Comparison of ENCODE assay signal across 8 mouse cellular contexts in the genomic region with DNA sequence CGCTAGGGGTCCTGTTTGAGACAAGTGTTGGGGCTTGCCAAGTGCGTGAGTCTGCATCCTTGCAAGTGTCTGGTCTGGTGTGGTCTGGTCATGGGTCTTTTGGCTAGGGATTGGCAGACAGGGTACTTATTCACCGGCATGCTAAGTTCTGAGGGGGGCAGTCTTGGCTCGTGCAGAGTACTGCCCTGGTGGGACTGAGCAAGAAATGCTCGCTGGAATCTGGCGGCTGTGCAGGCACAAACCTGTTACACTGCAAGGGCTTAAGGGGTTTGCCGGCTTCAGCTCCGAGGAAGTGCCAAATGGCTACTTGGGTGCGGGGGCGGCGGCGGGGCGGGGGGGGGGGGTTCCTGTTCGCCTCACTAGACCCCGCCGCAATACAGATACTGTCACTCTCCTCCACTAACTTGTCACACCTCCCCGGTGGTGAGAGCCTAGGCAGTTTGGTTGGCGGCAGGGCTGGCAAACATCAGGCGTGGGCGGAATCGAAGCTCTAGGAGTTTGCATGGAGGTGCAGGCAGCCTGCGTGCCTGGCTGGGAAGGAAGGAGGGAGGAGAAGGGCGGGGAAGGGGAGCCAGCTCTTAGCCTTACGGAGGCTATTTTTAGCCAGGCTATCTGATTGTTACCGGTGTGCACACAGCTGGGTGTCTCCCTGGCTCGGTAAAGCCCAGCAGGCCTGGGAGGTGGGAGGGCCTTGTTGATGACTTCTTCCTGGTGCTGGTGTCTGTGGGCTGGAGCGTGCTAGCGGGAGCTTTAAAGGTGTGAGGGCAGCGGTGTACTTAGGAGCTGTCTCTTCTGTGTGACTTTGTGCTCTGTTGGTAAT. TPM values are rescaled to one million over a fixed set of nuclear protein-coding genes. Genes with fewer than 3 reads are reported as not detected.
DNase-seq lines count a peak whose midpoint lies in the region; ATAC-seq and TF ChIP-seq lines count a peak whose summit lies in the region.

No protein-coding gene starts in this region.

- no peak for TF ChIP-seq CTCF in intestine, postnatal 0 days (IDR thresholded peaks at IDR 0.05; ENCODE audit: low read depth)

- H3K9ac ChIP-seq in intestine, postnatal 0 days (ENCODE audit: low read depth, low read length): 0 out of 2 replicates have a peak overlapping the region, but pooled peaks have one; percentile 37
- H3K9ac ChIP-seq in midbrain, embryonic 12.5 days (replicated peaks): peak overlapping the region; percentile 46

- no peak overlapping the region; the same call in 1 of the 2 replicates for H3K27ac ChIP-seq in intestine, postnatal 0 days (ENCODE audit: low read depth, low read length)
- peak overlapping the region; percentile 76 for H3K27ac ChIP-seq in limb, embryonic 10.5 days
- H3K27ac ChIP-seq in midbrain, embryonic 12.5 days (replicated peaks): no peak overlapping the region

- no peaks in the 10 kb centered on the region for H3K9me3 ChIP-seq in intestine, postnatal 0 days (ENCODE audit: control insufficient read depth)
- H3K9me3 ChIP-seq in limb, embryonic 10.5 days (replicated peaks): no peaks in the 10 kb centered on the region
- H3K9me3 ChIP-seq in midbrain, embryonic 12.5 days: no peaks in the 10 kb centered on the region

- peak overlapping the region; percentile 34 for H3K4me3 ChIP-seq in intestine, postnatal 0 days (ENCODE audit: low read depth, low read length)
- H3K4me3 ChIP-seq in limb, embryonic 10.5 days: peak overlapping the region; percentile 53
- H3K4me3 ChIP-seq in midbrain, embryonic 12.5 days: peak overlapping the region; percentile 38

- peaks cover 20% of the 10 kb centered on the region for H3K36me3 ChIP-seq in intestine, postnatal 0 days (ENCODE audit: control insufficient read depth, insufficient read depth)
- H3K36me3 ChIP-seq in limb, embryonic 10.5 days: peaks cover 10% of the 10 kb centered on the region
- no peaks in the 10 kb centered on the region; the same call in 1 of the 2 replicates for H3K36me3 ChIP-seq in midbrain, embryonic 12.5 days

- 4% methylated on average over 29 of the region's 29 CpGs for WGBS in intestine, postnatal 0 days
- 2% methylated on average over 24 of the region's 29 CpGs for WGBS in limb, embryonic 10.5 days
- WGBS in midbrain, embryonic 12.5 days: 2% methylated on average over 29 of the region's 29 CpGs

- intact Hi-C loops in gastrocnemius, postnatal 36 days (cut with DNase I): no loop called here

- ATAC-seq in intestine, postnatal 0 days: peak; percentile 82
- peak; percentile 59 for ATAC-seq in midbrain, embryonic 12.5 days (ENCODE audit: low FRiP score, low read depth)

- H3K4me1 ChIP-seq in intestine, postnatal 0 days (replicated peaks; ENCODE audit: control insufficient read depth, insufficient read depth, low read length): peaks cover 13% of the 10 kb centered on the region
- peaks cover 30% of the 10 kb centered on the region for H3K4me1 ChIP-seq in limb, embryonic 10.5 days
- H3K4me1 ChIP-seq in midbrain, embryonic 12.5 days: peaks cover 21% of the 10 kb centered on the region

- peak overlapping the region; percentile 74 for H3K4me2 ChIP-seq in intestine, postnatal 0 days (replicated peaks; ENCODE audit: low read depth)
- peak overlapping the region; percentile 65 for H3K4me2 ChIP-seq in midbrain, embryonic 12.5 days (replicated peaks)

- no peaks in the 10 kb centered on the region for H3K27me3 ChIP-seq in intestine, postnatal 0 days (replicated peaks; ENCODE audit: control insufficient read depth, insufficient read depth, low read length)
- H3K27me3 ChIP-seq in limb, embryonic 10.5 days (ENCODE audit: low read depth, poor library complexity, severe bottlenecking): no peaks in the 10 kb centered on the region; the same call in 1 of the 2 replicates
- peaks cover 15% of the 10 kb centered on the region; the same call in 1 of the 2 replicates for H3K27me3 ChIP-seq in midbrain, embryonic 12.5 days

- peak; percentile 81 for DNase-seq in layer of hippocampus, adult 11-12 months (ENCODE audit: low spot score)
- DNase-seq in layer of hippocampus, adult 9-10 months (ENCODE audit: low spot score): no peak
- peak; percentile 60 for DNase-seq in embryo, embryonic 9.5 days (ENCODE audit: extremely low spot score)
- DNase-seq in gastrocnemius, postnatal 36 days: peak; percentile 29 to 36
- peak; percentile 63 for DNase-seq in limb, embryonic 10.5 days (ENCODE audit: low spot score)
- peak; percentile 42 to 63 for DNase-seq in spleen, postnatal 10 days (ENCODE audit: low spot score in 2 of 2)

RNA-seq across cellular contexts. Expression of a gene that starts 6.4 kb away (rescaled TPM):
- total RNA-seq in gastrocnemius, postnatal 36 days (2021): 10 to 100 TPM; 19.8 to 22.4 TPM
- polyA plus RNA-seq in intestine, postnatal 0 days (2015; fragmentation: Nextera tagmentation; extraction: Ambion mirVana): 2.8 and 2.9 TPM in 2 replicates
- 1.7 and 3.2 TPM in 2 replicates for polyA plus RNA-seq in limb, embryonic 10.5 days (2016; fragmentation: Nextera tagmentation; extraction: Ambion mirVana)
- 5.7 and 5.8 TPM in 2 replicates for polyA plus RNA-seq in midbrain, embryonic 12.5 days (2016; fragmentation: Nextera tagmentation; extraction: Ambion mirVana)

RNA-seq across cellular contexts. Expression of a gene that starts 24.7 kb away (rescaled TPM):
- total RNA-seq in gastrocnemius, postnatal 36 days (2021): 1 to 10 TPM; 1.0 to 1.2 TPM
- 2.9 TPM in 2 replicates for polyA plus RNA-seq in intestine, postnatal 0 days (2015; fragmentation: Nextera tagmentation; extraction: Ambion mirVana)
- 61.3 and 74.0 TPM in 2 replicates for polyA plus RNA-seq in limb, embryonic 10.5 days (2016; fragmentation: Nextera tagmentation; extraction: Ambion mirVana)
- 22.5 and 24.8 TPM in 2 replicates for polyA plus RNA-seq in midbrain, embryonic 12.5 days (2016; fragmentation: Nextera tagmentation; extraction: Ambion mirVana)

RNA-seq across cellular contexts. Expression of a gene that starts 29.8 kb away (rescaled TPM):
- under 1 TPM; 0.54 to 0.81 TPM for total RNA-seq in gastrocnemius, postnatal 36 days (2021)
- 2.1 and 2.2 TPM in 2 replicates for polyA plus RNA-seq in intestine, postnatal 0 days (2015; fragmentation: Nextera tagmentation; extraction: Ambion mirVana)
- 0.73 and 1.2 TPM in 2 replicates for polyA plus RNA-seq in limb, embryonic 10.5 days (2016; fragmentation: Nextera tagmentation; extraction: Ambion mirVana)
- 1.6 and 1.8 TPM in 2 replicates for polyA plus RNA-seq in midbrain, embryonic 12.5 days (2016; fragmentation: Nextera tagmentation; extraction: Ambion mirVana)

RNA-seq across cellular contexts. Expression of a gene that starts 48.1 kb away (rescaled TPM):
- 10 to 100 TPM; 13.2 to 13.8 TPM for total RNA-seq in gastrocnemius, postnatal 36 days (2021)
- polyA plus RNA-seq in intestine, postnatal 0 days (2015; fragmentation: Nextera tagmentation; extraction: Ambion mirVana): 45.8 and 48.7 TPM in 2 replicates
- polyA plus RNA-seq in limb, embryonic 10.5 days (2016; fragmentation: Nextera tagmentation; extraction: Ambion mirVana): 52.1 and 56.2 TPM in 2 replicates
- 77.3 and 77.9 TPM in 2 replicates for polyA plus RNA-seq in midbrain, embryonic 12.5 days (2016; fragmentation: Nextera tagmentation; extraction: Ambion mirVana)
